ENCODE assay signal across 8 mouse cellular contexts in genomic region chr10:99284918-99285317, GRCm38 (mm10). TPM values are rescaled to one million over a fixed set of nuclear protein-coding genes. Genes with fewer than 3 reads are reported as not detected.
DNase-seq lines count a peak whose midpoint lies in the region; ATAC-seq lines count a peak whose summit lies in the region.

No protein-coding gene starts in this region.

- no peak overlapping the region for H3K9ac ChIP-seq in forebrain, embryonic 16.5 days (replicated peaks; ENCODE audit: low read depth, low read length)
- H3K9ac ChIP-seq in forebrain, embryonic 14.5 days (ENCODE audit: low read length): no peak overlapping the region

- ATAC-seq in forebrain, embryonic 16.5 days: peak; percentile 49; the same call in 1 of the 2 replicates
- no peak for ATAC-seq in forebrain, embryonic 14.5 days
- no peak for ATAC-seq in erythroid progenitor cell, adult 5-6 weeks (replicated peaks; ENCODE audit: low FRiP score, poor library complexity, severe bottlenecking)

- no peak for DNase-seq in forebrain, embryonic 14.5 days (ENCODE audit: low spot score)
- peak; percentile 32 to 47 for DNase-seq in kidney, postnatal 4 days
- DNase-seq in kidney, adult 8-10 months: no peak
- peak; percentile 42 for DNase-seq in induced T-regulatory cell, adult 2 months (ENCODE audit: low read depth)
- peak; percentile 69 to 88 for DNase-seq in right cerebral cortex, postnatal 36 days (ENCODE audit: low spot score in 2 of 2)
- no peak for DNase-seq in adrenal gland, postnatal 4 days (ENCODE audit: low spot score in 2 of 2)

- no peaks in the 10 kb centered on the region for H3K9me3 ChIP-seq in forebrain, embryonic 16.5 days (ENCODE audit: control insufficient read depth, low read length)
- no peaks in the 10 kb centered on the region for H3K9me3 ChIP-seq in forebrain, embryonic 14.5 days (replicated peaks; ENCODE audit: control insufficient read depth, low read length)

- no peak overlapping the region for H3K4me3 ChIP-seq in forebrain, embryonic 16.5 days (replicated peaks; ENCODE audit: low read length)
- no peak overlapping the region for H3K4me3 ChIP-seq in forebrain, embryonic 14.5 days (ENCODE audit: low read depth, low read length)

- no peaks in the 10 kb centered on the region for H3K27me3 ChIP-seq in forebrain, embryonic 16.5 days (replicated peaks; ENCODE audit: control insufficient read depth, insufficient read depth, low read length)
- H3K27me3 ChIP-seq in forebrain, embryonic 14.5 days (replicated peaks; ENCODE audit: control insufficient read depth, insufficient read depth, low read length): no peaks in the 10 kb centered on the region

- H3K4me2 ChIP-seq in forebrain, embryonic 16.5 days (ENCODE audit: low read length): no peak overlapping the region
- H3K4me2 ChIP-seq in forebrain, embryonic 14.5 days (ENCODE audit: low read length): no peak overlapping the region

- WGBS in forebrain, embryonic 16.5 days: 80% methylated on average over 9 of the region's 9 CpGs
- WGBS in forebrain, embryonic 14.5 days: 78% methylated on average over 9 of the region's 9 CpGs

- H3K36me3 ChIP-seq in forebrain, embryonic 16.5 days (ENCODE audit: control insufficient read depth, insufficient read depth): no peaks in the 10 kb centered on the region
- no peaks in the 10 kb centered on the region for H3K36me3 ChIP-seq in forebrain, embryonic 14.5 days (ENCODE audit: control insufficient read depth, insufficient read depth, low read length)

- no peaks in the 10 kb centered on the region for H3K4me1 ChIP-seq in forebrain, embryonic 16.5 days (replicated peaks; ENCODE audit: control insufficient read depth, insufficient read depth, low read length)
- peaks cover 4% of the 10 kb centered on the region; the same call in 1 of the 2 replicates for H3K4me1 ChIP-seq in forebrain, embryonic 14.5 days (ENCODE audit: control insufficient read depth, insufficient read depth, low read length)

- H3K27ac ChIP-seq in forebrain, embryonic 16.5 days (ENCODE audit: low read length): no peak overlapping the region
- no peak overlapping the region for H3K27ac ChIP-seq in forebrain, embryonic 14.5 days (ENCODE audit: low read depth, low read length)

RNA-seq across cellular contexts. Expression of gene Dusp6, which starts 21.9 kb away (rescaled TPM):
- polyA plus RNA-seq in forebrain, embryonic 16.5 days (2015; fragmentation: Nextera tagmentation; extraction: Ambion mirVana): 37.0 and 44.1 TPM in 2 replicates
- 34.1 and 40.1 TPM in 2 replicates for polyA plus RNA-seq in forebrain, embryonic 14.5 days (2014; fragmentation: Nextera tagmentation; extraction: Ambion mirVana)
- total RNA-seq in erythroid progenitor cell, adult 5-6 weeks (2015; ENCODE audit: low replicate concordance): 8.4 and 27.0 TPM in 2 replicates
- 5.5 and 6.5 TPM in 2 replicates for total RNA-seq in erythroid progenitor cell, adult 5-6 weeks (2017; ENCODE audit: low replicate concordance)
- total RNA-seq in adrenal gland, postnatal 4 days (2021): 100 to 1,000 TPM; 117 to 123 TPM

Comparison
In these comparisons a context has a peak if more than half of its experiments do, and no peak if none do; other contexts are left out.
1. DNase-seq: peak in kidney, postnatal 4 days (2 of 2), induced T-regulatory cell, adult 2 months (single experiment) and right cerebral cortex, postnatal 36 days (2 of 2); none in forebrain, embryonic 14.5 days (single experiment), kidney, adult 8-10 months (0 of 2) and adrenal gland, postnatal 4 days (0 of 2).
2. RNA of gene Dusp6, which starts 21.9 kb away (total RNA-seq): 117 to 123 TPM in adrenal gland, postnatal 4 days; 5.5 to 27.0 TPM in erythroid progenitor cell, adult 5-6 weeks; every median in the first group is over 4 times any median in the second.